Mouse (Mus musculus): ENCODE measurements at regions not wholly inside any gene's neighbourhood (a gene's known extent, or its start where the extent isn't known, plus 50 kb on each side); places are given as distances from the start of the nearest gene placed in this dataset.

DNA sequence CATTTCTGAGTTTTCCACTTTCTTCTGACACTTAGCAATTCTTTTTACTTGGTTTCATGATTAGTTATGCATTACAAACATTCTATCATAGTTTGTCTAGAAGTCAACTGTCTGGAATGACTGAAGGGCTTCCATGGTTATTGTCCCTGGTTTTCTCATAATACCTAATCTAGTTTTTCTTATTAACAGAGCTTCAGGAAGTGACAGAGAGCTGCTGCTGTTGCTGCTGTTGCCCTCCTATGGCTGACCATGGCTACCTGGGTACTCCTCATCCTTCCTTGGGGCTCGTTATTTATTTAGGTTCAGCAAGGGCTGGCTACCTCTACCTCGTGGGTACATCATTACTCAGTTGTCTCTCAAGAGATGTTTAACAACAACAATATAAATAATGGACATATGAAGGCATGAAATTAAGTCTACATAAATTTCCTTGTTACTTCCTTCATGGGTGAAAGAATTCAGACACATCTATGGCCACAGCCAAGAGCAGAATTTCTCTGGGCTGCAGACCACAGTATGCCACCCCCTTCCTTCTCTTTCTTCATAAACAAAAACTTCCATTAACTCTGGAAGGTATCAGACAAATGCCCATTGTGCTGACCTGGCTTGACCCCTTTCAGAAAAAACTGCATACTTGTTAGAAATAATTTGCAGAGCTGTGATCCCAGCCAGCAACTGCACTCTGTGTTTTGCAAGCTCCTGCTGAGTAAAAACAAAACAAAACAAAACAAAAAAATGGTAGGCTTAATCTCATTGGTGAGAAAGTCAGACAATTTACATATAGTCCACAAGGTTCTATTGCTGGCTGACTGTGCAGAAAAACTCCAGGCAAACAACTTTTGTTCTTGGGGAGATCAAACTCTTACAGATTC lies 103.6 kb upstream of the Lgalsl start:
- DNase-seq (no peak), ATAC-seq (ENCODE audit: low FRiP score, low TSS enrichment) (no peak)
- H3K36me3 ChIP-seq (ENCODE audit: control insufficient read depth, insufficient read depth, low read length) = no peaks in the 10 kb centered on the region
- no peak overlapping the region for H3K4me3 ChIP-seq (replicated peaks; ENCODE audit: low read depth, low read length)
- no peaks in the 10 kb centered on the region for H3K9me3 ChIP-seq (ENCODE audit: control insufficient read depth, low read length)
- no peak overlapping the region for H3K27ac ChIP-seq (replicated peaks; ENCODE audit: low read depth, low read length)
- H3K9ac ChIP-seq (replicated peaks; ENCODE audit: low read length) = no peak overlapping the region
- H3K27me3 ChIP-seq (ENCODE audit: control insufficient read depth, insufficient read depth, low read length) = no peaks in the 10 kb centered on the region
- no peak overlapping the region for H3K4me2 ChIP-seq (ENCODE audit: low read length)
- no peaks in the 10 kb centered on the region for H3K4me1 ChIP-seq (ENCODE audit: control insufficient read depth, insufficient read depth, low read length)
- WGBS = 58% methylated on average over 2 of the region's 2 CpGs

DNA sequence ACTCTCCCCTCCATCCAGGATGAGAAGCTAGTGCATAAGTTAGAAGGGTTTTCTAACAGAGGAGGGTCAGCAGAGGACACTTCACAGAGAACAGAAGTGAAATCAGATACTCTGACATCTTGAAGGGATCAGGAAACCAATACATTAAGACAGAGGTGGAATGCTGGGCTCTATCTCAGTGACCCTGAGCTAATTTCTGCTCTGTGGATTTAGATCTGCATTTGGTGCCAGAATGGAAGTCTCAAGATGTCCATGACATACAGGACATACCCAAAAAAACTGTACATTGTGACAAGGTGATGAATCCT lies 104.2 kb upstream of the Lgalsl start:
- no peak for ATAC-seq (ENCODE audit: low FRiP score, low TSS enrichment)
- Histone ChIP-seq H3K9ac (replicated peaks; ENCODE audit: low read length) (no peak overlapping the region), H3K27ac (replicated peaks; ENCODE audit: low read depth, low read length) (no peak overlapping the region), H3K27me3 (ENCODE audit: control insufficient read depth, insufficient read depth, low read length) (no peaks in the 10 kb centered on the region), H3K36me3 (ENCODE audit: control insufficient read depth, insufficient read depth, low read length) (no peaks in the 10 kb centered on the region), H3K4me3 (replicated peaks; ENCODE audit: low read depth, low read length) (no peak overlapping the region), H3K9me3 (ENCODE audit: control insufficient read depth, low read length) (no peaks in the 10 kb centered on the region), H3K4me2 (ENCODE audit: low read length) (no peak overlapping the region), H3K4me1 (ENCODE audit: control insufficient read depth, insufficient read depth, low read length) (no peaks in the 10 kb centered on the region)
- DNase-seq = no peak

DNA sequence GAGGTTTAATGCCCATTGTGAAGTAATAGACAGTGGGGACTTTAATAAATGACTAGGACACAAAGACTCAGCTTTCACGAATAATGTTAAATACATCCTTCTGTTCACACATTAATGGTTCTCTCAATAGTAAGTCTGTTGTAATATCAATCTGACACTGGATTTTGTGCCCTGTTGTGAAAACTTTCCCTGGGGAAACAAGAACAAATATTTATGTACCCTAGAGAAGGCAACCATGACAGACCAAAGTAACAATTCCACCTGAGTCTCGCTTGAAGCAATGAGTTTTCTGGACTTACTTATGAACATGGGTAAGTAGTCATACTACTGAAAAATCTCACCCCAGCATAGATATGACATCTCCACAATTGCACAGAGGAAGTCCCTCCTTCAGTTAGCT lies 105.1 kb upstream of the Lgalsl start:
- DNase-seq (no peak), ATAC-seq (ENCODE audit: low FRiP score, low TSS enrichment) (no peak)
- Histone ChIP-seq H3K4me2 (ENCODE audit: low read length) (no peak overlapping the region), H3K4me3 (replicated peaks; ENCODE audit: low read depth, low read length) (no peak overlapping the region), H3K27me3 (ENCODE audit: control insufficient read depth, insufficient read depth, low read length) (no peaks in the 10 kb centered on the region), H3K4me1 (ENCODE audit: control insufficient read depth, insufficient read depth, low read length) (no peaks in the 10 kb centered on the region), H3K27ac (replicated peaks; ENCODE audit: low read depth, low read length) (no peak overlapping the region), H3K9ac (replicated peaks; ENCODE audit: low read length) (no peak overlapping the region), H3K9me3 (ENCODE audit: control insufficient read depth, low read length) (no peaks in the 10 kb centered on the region), H3K36me3 (ENCODE audit: control insufficient read depth, insufficient read depth, low read length) (no peaks in the 10 kb centered on the region)
- WGBS = 96% methylated on average over 2 of the region's 2 CpGs

DNA sequence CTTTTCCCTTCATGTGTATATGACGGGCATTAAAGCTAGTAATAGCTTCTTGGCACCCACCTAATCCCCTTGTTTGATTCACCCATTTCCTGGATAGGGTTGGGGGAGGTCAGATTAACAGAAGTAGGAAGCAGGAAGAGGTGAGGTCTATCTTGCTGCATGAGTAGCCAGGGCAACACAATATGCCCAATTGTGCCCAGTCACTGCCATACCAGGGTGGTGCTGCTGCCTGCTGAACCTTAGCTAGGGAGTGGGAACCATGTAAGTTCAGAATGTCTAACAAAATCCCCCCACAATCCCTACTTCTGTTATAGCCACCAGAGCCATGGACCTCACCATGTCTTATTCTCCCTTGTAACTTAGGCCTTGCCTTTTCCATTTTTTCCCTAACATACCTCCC lies 106.1 kb upstream of the Lgalsl start:
- H3K4me2 ChIP-seq (ENCODE audit: low read length) = no peak overlapping the region
- no peak overlapping the region for H3K4me3 ChIP-seq (replicated peaks; ENCODE audit: low read depth, low read length)
- H3K9me3 ChIP-seq (ENCODE audit: control insufficient read depth, low read length) = no peaks in the 10 kb centered on the region
- no peak overlapping the region for H3K9ac ChIP-seq (replicated peaks; ENCODE audit: low read length)
- DNase-seq (no peak), ATAC-seq (ENCODE audit: low FRiP score, low TSS enrichment) (no peak)
- 87% methylated on average over 1 of the region's 1 CpGs for WGBS
- no peaks in the 10 kb centered on the region for H3K27me3 ChIP-seq (ENCODE audit: control insufficient read depth, insufficient read depth, low read length)
- H3K27ac ChIP-seq (replicated peaks; ENCODE audit: low read depth, low read length) = no peak overlapping the region
- H3K36me3 ChIP-seq (ENCODE audit: control insufficient read depth, insufficient read depth, low read length) = no peaks in the 10 kb centered on the region
- H3K4me1 ChIP-seq (ENCODE audit: control insufficient read depth, insufficient read depth, low read length) = no peaks in the 10 kb centered on the region

DNA sequence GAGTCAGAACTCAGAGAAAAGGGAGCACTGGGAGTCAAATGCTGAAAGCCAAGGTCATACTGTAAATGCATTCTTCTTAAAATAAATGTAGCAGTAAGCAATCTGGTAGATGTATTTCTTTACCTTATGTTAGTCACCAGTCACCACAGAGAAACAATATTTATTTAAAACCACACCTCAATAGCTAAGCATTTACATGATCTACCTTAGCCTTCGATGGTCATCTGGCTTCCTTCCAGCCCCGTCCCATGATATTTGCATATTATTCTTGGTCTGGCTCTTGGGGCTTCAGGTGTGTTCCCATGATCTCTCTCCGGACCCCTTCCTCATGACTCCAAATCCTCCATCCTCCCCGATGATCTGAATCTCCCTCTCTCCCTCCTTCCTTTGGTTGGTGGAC lies 107.1 kb upstream of the Lgalsl start:
- H3K27ac ChIP-seq (replicated peaks; ENCODE audit: low read depth, low read length) = no peak overlapping the region
- H3K4me3 ChIP-seq (replicated peaks; ENCODE audit: low read depth, low read length) = no peak overlapping the region
- H3K4me1 ChIP-seq (ENCODE audit: control insufficient read depth, insufficient read depth, low read length) = no peaks in the 10 kb centered on the region
- no peaks in the 10 kb centered on the region for H3K27me3 ChIP-seq (ENCODE audit: control insufficient read depth, insufficient read depth, low read length)
- ATAC-seq (ENCODE audit: low FRiP score, low TSS enrichment) (no peak), DNase-seq (no peak)
- WGBS = 96% methylated on average over 4 of the region's 4 CpGs
- H3K36me3 ChIP-seq (ENCODE audit: control insufficient read depth, insufficient read depth, low read length) = no peaks in the 10 kb centered on the region
- no peak overlapping the region for H3K9ac ChIP-seq (replicated peaks; ENCODE audit: low read length)
- no peak overlapping the region for H3K4me2 ChIP-seq (ENCODE audit: low read length)
- H3K9me3 ChIP-seq (ENCODE audit: control insufficient read depth, low read length) = no peaks in the 10 kb centered on the region

DNA sequence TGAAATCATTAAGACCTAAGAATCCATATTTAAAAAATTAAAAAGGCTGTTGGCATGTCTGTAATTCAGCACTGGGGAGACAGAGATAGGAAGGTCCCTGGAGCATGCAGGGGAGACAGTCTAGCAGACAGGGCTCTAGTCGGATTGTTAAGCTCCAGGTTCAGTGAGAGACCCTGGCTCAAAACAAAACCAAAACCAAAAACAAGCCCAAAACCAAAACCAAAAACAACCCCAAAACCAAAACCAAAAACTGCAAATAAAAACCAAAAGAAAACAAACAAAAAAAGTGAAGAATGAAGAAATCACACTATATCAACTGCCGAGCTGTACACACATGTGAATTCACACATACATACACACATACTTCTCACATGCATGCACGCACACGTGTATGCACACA lies 108.8 kb upstream of the Lgalsl start:
- Histone ChIP-seq H3K9ac (replicated peaks; ENCODE audit: low read length) (no peak overlapping the region), H3K4me2 (ENCODE audit: low read length) (no peak overlapping the region), H3K27me3 (ENCODE audit: control insufficient read depth, insufficient read depth, low read length) (no peaks in the 10 kb centered on the region), H3K4me3 (replicated peaks; ENCODE audit: low read depth, low read length) (no peak overlapping the region), H3K4me1 (ENCODE audit: control insufficient read depth, insufficient read depth, low read length) (no peaks in the 10 kb centered on the region), H3K27ac (replicated peaks; ENCODE audit: low read depth, low read length) (no peak overlapping the region), H3K9me3 (ENCODE audit: control insufficient read depth, low read length) (no peaks in the 10 kb centered on the region), H3K36me3 (ENCODE audit: control insufficient read depth, insufficient read depth, low read length) (no peaks in the 10 kb centered on the region)
- ATAC-seq (ENCODE audit: low FRiP score, low TSS enrichment) = no peak
- no peak for DNase-seq
- WGBS = 88% methylated on average over 4 of the region's 4 CpGs

DNA sequence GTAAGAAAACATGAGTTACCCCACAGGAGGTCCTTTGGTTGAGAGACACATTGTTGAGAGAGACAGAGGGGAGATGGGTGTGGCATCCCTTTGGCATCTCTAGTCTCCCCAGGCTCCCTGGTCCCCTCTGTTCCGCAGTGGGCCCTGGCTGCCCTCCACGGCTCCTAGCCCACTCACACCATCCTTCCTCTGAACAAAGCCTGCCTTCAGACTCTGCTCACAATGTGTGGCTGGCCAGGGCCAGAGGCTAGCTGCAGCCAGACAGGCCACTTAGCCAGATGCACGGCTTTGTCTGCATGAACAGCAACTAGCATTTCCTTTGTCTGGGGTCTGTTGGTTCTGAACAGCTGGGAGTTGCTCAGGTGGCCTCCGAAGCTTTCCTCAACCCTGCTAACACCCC lies 110.7 kb upstream of the Lgalsl start:
- Histone ChIP-seq H3K27ac (replicated peaks; ENCODE audit: low read depth, low read length) (no peak overlapping the region), H3K9me3 (ENCODE audit: control insufficient read depth, low read length) (no peaks in the 10 kb centered on the region), H3K4me3 (replicated peaks; ENCODE audit: low read depth, low read length) (no peak overlapping the region), H3K27me3 (ENCODE audit: control insufficient read depth, insufficient read depth, low read length) (no peaks in the 10 kb centered on the region), H3K36me3 (ENCODE audit: control insufficient read depth, insufficient read depth, low read length) (no peaks in the 10 kb centered on the region), H3K4me2 (ENCODE audit: low read length) (no peak overlapping the region), H3K9ac (replicated peaks; ENCODE audit: low read length) (no peak overlapping the region), H3K4me1 (ENCODE audit: control insufficient read depth, insufficient read depth, low read length) (no peaks in the 10 kb centered on the region)
- ATAC-seq (ENCODE audit: low FRiP score, low TSS enrichment) (no peak), DNase-seq (no peak)
- 43% methylated on average over 4 of the region's 4 CpGs for WGBS

DNA sequence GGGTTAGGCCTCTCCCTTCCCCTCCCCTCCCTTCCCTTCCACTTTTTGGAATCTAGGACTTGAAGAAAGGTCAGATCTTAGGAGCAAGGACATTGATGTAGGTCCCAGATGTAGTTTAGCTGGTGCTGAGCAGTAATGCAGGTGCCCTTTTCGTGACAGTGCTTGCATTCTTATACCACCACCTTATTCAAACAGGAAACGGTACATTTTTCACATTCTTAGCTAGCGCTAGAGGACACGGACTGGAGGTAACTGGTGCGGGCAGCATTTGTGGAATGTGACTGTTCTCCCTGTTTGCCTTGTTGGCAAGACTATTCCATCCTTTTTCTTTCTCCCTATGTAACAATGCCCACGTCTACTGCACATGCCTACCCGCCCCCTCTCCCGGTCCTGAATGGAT lies 124.7 kb upstream of the Lgalsl start:
- Histone ChIP-seq H3K4me1 (ENCODE audit: control insufficient read depth, insufficient read depth, low read length) (no peaks in the 10 kb centered on the region), H3K36me3 (ENCODE audit: control insufficient read depth, insufficient read depth, low read length) (no peaks in the 10 kb centered on the region), H3K4me2 (ENCODE audit: low read length) (no peak overlapping the region), H3K9ac (replicated peaks; ENCODE audit: low read length) (no peak overlapping the region), H3K27me3 (ENCODE audit: control insufficient read depth, insufficient read depth, low read length) (no peaks in the 10 kb centered on the region), H3K27ac (replicated peaks; ENCODE audit: low read depth, low read length) (no peak overlapping the region), H3K9me3 (ENCODE audit: control insufficient read depth, low read length) (no peaks in the 10 kb centered on the region), H3K4me3 (replicated peaks; ENCODE audit: low read depth, low read length) (no peak overlapping the region)
- 81% methylated on average over 8 of the region's 8 CpGs for WGBS
- ATAC-seq (ENCODE audit: low FRiP score, low TSS enrichment) (no peak), DNase-seq (no peak)

DNA sequence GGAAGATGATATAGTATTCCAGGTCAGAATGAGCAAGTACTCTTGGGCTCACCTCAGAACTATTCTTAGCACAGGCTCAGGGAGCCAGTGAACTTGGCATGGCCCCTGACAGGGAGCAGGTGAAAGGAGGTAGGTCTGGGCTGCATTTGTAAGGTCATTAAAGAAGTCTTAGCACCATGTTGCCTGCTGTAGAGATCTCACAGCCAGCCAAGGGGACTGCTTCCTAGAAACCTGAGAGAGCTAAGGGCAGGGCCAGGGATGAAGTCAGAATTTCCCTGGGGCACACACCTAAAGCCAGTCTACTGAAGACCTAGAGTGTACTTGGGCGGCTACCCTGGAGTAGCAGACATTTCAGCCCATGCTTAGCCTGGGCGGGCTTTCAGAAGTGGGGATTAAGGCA lies 126.9 kb upstream of the Lgalsl start:
- ATAC-seq (ENCODE audit: low FRiP score, low TSS enrichment) (no peak), DNase-seq (no peak)
- Histone ChIP-seq H3K9me3 (ENCODE audit: control insufficient read depth, low read length) (no peaks in the 10 kb centered on the region), H3K4me1 (ENCODE audit: control insufficient read depth, insufficient read depth, low read length) (no peaks in the 10 kb centered on the region), H3K4me2 (ENCODE audit: low read length) (no peak overlapping the region), H3K27me3 (ENCODE audit: control insufficient read depth, insufficient read depth, low read length) (no peaks in the 10 kb centered on the region), H3K9ac (replicated peaks; ENCODE audit: low read length) (no peak overlapping the region), H3K4me3 (replicated peaks; ENCODE audit: low read depth, low read length) (no peak overlapping the region), H3K27ac (replicated peaks; ENCODE audit: low read depth, low read length) (no peak overlapping the region), H3K36me3 (ENCODE audit: control insufficient read depth, insufficient read depth, low read length) (no peaks in the 10 kb centered on the region)
- WGBS = 49% methylated on average over 2 of the region's 2 CpGs

Data from midbrain, embryonic 14.5 days (tissue).